Mouse (Mus musculus) cerebellum, adult 11-12 months (tissue): ENCODE results near the gene Pdzrn3.

Experiments
- DNase-seq: peaks from one replicate; pipeline ENCODE4 v3.0.0; 2022

Pdzrn3 gene

DNA sequence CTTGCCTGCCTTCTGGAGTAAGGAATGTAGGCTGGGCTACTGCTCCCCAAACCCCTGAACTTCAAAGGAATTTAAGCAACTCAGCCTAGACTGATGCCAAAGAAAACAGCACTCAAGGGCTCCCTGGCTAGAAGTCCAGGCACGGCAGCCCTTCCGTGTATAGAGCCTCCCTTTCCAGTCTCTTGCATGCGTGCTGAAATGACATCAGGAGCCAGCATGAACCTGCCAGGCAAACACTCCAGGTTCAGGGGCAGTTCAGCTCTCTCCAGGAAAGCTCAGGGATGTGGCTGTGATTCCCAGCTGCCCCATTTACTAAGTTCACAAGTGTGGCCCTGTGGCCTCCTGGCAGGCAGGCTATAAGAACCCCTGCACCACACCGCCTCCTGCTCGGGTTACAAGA, 126.5 kb downstream of the Pdzrn3 start:
- no peak for DNase-seq

DNA sequence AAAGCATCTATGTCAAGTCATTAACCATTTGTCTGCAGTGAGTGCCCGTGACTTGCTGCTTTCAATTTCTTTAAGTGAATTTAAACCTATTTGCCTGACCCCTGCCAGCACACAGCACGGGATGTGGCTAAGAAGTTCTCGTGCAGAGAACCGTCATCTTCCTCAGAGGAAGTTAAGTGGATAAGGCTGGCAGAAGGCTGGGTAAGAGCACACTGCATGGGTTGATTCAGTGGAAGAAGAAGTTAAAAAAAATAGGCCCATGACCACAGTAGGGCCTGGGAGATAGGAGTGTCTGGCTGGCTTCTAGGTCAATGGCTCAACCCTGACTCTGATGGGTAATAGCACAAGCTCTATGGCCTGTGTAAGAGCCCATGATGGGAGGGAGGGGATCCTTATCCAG, 131.6 kb downstream of the Pdzrn3 start:
- DNase-seq = no peak

DNA sequence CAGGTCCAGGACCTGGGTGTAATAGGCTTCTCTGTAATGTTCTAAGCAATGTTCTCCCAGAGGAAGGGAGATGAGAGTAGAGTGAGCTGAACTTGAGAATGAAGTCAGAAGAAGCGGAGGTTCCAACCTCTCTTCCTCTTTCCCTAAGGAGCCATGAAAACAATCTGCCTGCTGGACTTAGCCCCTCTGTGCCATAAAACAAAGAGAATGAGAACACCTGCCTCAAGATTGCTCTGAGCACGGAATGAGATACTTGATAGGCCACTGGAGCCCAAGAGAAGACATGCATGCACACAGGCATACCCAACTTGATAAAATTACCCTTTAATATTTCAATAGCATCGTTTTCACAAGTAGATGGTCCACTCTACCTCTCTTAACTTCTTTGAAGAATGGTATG, 133.3 kb downstream of the Pdzrn3 start:
- no peak for DNase-seq

DNA sequence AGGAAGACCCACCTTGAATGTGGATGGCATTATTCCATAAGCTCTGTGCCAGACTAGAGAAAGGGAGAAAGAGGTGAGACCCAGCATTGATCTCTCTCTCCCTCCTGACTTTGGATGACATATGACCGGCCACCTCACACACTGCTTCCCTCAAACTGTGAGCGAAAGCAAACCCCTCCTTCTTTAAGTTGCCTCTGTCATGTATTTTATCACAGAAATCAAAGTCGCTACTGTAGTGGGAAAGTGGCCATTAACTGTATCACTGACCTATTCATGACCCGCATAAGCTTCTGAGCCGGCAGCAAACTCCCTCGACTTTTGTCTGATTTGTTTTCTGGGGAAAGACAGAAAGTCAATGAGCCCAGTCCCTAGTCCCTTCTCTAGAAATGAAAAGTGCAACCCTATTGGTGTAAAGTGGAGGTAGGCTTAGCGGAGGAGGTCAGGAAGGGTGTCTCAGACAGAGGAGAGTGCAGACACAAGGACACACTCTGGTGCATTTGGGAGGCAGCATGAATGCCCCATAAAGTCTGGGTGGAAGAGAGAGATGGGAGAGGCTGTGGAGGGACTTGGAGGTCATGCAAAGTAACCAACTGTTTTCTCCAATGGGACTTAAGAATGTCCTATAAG, 134.4 kb downstream of the Pdzrn3 start:
- no peak for DNase-seq

DNA sequence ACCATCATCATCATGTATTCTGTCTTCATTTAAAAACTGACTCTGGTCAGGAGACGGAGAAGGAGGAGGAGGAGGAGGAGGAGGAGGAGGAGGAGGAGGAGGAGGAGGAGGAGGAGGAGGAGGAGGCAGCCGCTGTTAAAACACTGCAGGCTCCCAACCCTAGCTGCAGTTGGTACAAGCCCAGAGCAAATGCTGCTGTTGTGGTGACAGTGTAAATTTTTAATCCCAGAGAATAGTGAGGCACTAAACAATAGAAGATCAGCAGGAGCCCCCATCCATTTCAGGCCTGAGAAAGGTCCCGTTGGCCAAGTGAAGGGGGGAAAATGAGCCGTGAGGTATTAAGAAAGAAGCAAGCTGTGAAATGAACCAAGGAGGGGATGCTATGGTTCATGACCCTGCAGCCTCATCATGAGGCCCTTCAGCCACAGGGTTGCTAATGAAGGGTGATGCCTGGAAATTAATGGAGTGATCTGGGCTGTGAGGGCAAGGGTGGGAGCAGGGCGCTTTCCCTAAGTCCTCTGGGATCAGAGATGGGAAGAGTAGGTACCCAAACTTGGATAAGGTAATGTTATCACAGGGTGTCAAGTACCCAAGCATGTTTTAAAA, 141.0 kb downstream of the Pdzrn3 start:
- DNase-seq = no peak

DNA sequence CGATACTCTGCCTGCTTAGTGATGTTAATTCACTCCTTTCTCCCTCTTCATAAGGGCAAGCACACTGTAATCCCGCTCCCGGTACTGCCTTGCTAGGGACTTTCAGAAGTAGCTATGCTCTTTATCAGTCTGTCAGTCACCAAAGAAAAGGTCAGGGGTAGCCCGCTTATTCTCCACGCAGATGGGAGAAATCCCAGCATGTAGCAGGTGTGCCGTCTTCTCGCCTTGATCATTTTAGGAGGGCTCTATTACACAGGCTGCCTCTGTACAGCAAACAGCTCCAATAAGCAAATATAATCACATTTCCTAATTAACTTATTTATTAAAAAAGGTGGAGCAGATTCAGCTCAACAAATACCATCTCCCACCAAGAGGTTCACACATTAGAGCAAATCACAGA, 141.5 kb downstream of the Pdzrn3 start:
- no peak for DNase-seq

DNA sequence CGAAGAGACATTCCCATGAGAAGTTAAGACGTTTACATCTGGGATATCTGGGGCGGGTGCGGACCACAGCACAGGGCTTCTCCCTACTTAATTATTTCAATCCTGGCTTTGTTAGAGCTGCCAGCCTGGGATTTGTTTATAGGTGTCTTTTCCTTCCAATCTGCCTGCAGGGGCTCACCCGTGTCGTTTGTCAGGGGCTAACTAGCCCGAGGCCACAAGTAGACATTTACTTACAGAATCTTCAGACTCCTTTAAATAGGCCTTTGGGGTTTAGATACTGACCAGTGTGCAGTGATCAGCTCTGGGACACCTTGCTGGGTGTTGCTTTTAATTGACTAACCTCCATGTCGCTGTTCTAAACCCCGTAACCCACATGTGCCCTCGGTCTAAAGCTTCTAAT, 143.3 kb downstream of the Pdzrn3 start:
- no peak for DNase-seq

DNA sequence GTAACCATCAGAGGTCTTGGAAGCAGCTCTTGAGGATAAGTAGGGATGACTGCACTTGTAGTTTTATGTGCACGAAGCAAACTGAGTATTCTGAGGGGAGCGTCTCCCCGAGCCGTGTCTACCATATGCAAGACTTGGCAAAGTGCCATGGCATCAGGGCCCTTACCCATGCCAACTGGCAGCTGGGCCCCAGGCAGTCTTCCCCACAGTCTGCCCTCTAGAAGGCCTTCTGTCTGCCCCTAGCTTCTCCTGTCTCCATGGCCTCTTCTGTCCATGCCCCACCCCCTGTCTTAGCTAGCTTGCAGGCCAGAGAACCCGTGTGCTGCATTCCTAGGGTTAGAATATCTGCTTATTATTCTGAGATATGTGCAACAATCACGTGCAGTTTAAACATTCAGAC, 144.0 kb downstream of the Pdzrn3 start:
- DNase-seq = peak; percentile 13

DNA sequence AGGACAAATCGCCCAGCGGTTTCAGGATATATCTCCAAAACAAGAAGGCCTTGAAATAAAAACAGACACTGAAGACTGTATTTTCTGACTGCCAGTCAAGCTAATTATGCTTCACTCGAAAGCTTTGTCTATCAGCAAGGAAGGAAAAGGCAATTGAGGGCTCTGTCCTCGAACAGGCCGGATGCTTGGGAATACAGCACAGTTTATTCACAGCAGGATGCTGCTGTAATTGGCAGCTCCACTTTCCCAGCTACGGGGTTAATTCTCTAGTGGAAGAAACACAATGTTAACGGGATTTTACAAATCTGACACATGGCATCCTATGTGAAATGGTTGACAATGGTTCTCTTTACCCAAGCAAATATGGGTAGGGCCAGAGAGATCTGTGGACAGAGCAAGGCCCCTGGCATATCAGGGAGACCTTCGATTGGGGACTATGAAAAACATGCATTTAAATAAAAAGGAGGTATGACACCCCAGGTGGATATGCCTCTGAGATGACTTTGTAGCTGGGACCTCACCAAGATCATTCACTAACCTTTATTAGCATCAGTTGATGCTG, 150.3 kb downstream of the Pdzrn3 start:
- DNase-seq = no peak

DNA sequence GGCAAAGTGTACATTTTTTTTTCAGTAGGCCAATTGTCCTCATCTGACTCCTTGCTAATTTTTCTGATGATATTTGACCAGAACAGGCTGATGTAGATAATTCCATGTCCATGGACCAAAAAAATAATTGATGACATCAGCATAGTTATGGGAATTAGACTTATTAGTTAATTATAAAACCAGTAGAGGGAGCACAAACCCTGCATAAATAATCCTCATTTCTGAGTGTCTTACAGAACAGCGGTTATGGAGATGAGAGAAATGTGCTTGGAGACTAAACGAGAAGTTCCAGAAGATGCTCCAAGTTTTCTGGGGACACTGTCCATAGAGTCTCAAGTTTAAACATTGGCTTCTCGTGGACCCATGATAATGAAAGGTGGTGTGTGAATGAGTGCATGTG, 157.4 kb downstream of the Pdzrn3 start:
- DNase-seq = no peak

DNA sequence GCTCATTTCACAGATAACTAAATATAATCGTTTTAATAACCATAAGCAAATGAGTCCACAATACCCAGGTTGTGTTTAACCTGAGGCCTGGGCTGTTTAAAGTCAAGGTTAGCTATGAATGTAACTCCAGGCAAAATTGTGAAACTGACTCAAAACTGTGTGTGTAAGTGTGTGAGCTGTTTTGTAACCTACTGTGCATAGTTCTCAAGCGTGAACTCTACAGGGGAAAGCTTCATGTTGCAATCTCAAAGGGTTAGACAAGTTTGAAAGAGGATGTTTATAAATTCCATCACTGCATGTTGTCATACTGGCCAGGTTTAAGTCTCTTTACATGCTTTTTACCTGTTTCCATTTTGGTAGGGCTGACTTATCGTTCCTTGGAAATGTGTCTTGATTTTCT, 158.7 kb downstream of the Pdzrn3 start:
- no peak for DNase-seq

DNA sequence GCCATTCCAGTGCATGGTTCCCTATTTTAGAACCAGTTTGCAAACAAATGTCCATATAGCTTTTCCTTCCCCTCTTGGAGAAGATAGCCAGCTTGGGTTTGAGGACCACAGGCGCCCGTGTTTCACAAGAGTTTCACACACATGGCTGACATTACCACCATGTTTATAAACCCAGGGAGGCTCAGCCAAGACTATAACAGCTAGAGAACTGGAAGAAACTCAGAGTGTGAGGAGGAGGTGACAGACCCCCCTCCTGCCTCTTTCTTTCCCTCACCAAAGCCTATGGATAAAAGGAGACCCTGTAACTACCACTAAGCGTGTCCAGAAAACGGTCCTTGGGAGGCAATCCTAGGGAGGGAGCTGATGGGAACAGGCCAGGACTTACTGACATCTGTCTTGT, 159.5 kb downstream of the Pdzrn3 start:
- DNase-seq = no peak

DNA sequence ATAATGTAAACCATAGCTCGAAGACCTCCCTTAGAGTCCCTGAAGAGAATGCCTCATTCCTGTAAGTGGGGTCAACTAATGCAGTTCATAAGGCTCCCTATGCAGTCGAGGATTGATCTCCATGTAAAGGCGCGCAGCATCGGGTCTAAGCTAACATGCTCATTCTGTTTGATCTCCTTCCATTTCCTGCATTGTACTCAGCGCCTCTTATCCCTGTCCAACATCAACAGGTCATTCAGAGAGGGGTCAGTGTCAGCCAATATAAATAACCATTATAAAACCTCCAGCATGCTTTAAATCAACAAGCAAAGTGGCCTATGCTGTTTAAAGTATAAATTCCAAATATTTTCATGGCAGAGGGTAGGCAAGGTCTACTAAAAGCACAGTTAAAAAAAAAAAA, 159.9 kb downstream of the Pdzrn3 start:
- no peak for DNase-seq

DNA sequence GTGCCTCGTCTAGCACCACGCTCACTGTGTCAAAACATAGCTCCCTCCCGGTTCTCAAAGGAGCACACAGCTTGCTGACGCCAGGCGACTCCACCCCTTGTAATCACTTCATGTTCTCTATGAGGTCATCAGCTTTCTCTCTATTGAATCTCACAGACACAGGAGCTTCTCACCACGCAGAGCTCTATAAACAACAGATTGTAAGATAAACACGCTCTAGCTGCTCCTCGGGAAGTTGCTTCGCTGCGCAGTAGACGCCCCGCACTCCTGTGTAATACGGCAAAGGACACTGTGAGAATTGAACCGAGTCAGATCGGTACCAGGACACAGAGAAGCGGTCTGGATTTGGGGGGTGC, 162.3 kb downstream of the Pdzrn3 start:
- no peak for DNase-seq

DNA sequence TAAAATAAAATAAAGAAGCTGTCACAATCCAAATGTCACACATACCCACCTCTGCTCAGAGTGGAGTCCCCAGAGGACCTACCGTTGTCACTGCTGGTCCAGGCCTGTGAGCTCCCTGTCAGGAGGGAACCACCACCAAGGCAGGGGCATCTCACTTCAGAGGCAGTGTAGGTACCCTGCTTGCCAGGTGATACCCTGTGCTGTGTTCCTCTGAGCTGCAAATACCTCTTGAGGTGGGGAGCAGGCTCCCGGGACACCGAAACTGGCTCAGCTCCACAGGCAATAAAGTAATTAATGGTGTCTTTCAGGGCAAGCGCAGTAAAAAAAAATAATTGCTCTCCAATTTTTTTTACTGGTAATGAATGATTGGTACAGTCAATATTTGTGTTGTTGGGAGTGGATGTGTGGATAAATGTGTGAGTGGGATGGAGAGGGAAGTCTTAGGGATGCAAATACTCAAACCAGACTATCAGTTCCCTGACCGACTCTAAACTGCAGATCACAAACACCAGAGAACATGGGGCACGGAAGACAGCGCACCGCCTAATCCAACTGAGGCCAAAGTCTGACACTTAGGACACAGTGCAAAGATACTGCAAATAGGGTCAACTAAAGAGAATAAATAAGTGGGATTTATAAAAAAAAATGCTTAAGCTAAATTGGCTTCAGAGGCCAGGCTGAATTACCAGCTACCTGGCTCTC, 162.8 kb downstream of the Pdzrn3 start:
- DNase-seq = no peak

DNA sequence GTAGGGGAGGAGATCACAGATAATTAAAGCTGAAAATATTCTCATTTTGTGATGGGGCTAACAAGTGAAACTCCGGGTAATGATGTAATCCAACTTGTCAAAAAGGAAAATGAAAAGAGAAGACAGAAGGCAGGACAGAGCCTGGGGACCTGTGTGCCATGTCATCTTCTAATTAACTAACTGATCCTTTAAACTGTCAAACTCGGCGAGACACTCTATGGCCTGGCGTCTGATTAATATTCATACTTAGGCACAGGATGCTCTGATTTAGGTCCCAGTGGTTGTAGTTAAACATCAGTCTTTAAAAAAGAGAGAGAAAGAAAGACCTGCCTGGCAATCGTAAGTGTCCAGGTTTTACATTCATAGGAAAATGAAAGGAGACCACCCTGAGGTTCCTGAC, 164.6 kb downstream of the Pdzrn3 start:
- no peak for DNase-seq

DNA sequence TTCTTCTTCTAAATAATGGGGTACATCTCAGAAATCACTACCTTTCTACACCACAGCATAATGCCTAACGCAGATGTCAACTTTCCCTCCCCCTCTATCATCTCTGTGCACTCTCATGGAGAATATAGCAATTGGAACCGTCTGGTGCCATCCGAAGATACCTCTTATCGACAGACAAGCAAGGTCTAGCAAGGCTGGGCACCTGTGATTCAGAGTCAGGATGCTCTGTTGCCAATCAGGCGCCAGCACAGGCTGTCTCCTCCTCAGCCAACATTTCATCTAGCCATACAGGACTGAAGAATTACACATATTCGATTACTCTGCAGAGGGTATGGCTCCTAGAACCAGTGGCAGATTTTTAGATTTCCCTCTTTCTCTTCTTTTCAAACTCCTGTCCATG, 165.6 kb downstream of the Pdzrn3 start:
- no peak for DNase-seq

DNA sequence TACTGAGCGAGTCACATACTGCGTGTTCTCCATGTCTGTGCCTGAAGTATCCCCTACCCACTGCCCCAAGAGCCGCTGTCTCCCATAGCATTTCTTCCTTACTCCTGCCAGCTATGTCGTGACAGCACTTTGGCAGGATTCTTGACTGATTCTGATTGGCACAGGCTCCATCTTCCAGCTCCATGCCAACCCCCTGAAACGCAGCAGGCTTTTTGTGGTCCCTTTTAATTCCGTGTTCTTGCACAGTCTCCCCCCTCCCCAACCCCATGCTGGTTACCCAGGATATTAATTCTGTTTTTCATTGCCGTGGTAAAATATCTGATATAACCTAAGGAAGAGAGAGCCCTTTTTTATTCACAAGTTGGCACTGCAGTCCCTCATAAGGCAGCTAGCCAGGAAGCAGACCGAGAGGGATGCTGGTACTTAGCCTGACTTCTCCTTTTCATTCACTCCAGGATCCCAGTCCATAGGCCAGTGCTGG, 166.3 kb downstream of the Pdzrn3 start:
- DNase-seq = peak; percentile 4

DNA sequence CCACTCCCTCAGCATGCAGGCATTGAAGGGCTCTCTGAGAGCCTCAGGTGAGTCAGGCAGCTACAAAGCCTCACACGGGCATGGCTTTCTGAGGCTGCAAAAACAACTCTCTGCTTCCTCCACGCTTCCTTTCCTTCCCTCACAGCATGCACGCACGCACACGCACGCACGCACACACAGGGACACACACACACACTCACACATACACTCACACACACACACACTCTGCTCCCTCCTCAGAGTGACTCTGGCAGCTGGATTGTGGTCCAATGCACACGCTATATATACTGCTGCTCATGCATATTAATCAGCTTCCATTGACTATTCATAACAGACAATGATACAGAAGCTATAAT, 178.8 kb downstream of the Pdzrn3 start:
- DNase-seq = no peak

DNA sequence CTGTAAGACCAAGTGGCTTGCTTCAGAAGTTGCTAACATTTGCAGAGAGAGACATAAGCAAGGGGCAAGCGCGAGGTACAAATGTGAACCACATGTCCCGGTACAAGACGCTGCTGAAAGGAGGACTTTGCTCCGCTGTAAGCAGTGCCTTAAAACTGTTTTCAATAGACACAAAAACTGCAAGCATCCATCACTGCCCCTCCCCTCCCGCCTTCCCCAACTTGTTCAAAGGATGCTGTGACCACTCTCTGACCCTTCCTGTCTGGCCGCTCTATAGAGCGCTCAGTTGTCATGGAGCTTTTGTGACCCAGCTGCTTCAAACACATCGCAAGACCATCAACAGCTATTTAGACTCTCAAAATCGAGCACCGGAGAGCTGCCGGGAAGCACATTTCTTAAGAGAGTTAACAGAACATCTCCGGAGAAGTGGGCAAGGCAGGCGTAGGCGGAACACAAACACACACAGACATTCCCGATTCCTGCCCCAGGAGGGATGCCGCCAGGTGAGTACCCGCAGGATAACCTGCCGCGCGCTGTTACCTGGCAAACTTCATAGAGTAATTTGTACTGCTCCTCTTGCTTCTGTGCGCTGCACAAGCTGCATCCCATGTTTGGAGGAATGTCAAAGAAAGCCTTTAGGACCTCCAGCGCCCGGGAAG, 179.3 kb downstream of the Pdzrn3 start:
- no peak for DNase-seq

DNA sequence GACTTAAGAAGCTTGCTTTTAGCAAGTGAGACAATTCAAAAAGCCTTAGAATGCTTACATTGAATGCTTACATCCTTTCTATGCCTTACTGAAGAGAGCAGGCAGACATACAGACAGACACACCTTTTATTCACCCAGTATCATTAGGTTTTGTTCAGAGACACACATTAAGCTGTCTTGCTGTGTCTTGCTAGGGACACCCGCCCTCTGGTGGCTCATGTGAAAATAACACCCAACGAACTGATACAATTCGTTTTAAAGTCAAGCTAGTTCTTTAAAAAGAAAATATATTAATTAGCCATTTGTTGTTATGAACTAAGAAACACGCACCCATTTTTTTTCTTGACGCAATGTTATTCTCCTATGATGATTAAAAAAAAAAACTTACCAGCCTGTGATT, 180.1 kb downstream of the Pdzrn3 start:
- DNase-seq = peak; percentile 14

DNA sequence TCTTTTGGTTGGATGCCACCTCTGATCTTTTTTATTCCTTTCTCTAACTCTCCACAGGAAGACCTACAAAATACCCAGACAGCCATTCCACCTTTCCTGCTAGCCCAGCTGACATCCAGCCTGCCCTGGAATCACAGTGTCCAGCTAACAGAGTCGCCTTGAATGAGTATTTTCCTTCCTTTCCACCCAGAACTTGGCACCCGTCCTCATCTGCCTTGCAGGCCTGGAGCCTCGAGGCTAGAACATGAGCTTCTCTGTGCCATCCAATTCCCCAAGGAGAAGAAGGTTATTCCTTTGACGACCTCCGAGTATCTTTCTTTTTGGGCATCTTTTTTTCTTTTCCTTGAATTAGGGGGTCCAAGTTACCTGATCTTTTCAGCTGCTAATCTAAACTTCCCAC, 181.8 kb downstream of the Pdzrn3 start:
- DNase-seq = no peak

DNA sequence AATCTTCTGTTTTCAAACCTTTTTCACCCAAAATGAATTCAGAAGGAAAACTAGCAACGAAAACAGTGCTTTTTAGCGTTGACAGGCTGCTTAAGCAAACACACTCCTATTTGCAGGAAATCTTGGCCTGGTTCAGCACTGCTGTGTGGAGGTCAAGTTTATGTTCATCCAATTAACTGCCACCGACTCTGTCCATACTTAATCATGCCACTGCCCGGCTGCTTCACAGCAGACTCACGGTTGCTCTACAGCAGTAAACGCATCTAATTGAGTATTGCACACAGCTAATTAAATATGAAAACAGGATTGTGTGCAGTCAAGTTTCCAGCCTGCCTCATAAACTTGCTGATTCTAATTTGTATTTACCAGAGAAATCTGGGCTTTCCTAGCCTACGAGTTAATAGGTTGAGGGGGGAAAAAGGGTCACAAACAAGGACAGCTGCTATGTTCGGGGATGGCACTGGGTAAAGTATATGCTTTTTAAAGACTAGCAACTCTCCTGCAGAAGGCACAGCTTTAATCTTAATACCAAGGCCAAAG, 183.2 kb downstream of the Pdzrn3 start:
- no peak for DNase-seq

DNA sequence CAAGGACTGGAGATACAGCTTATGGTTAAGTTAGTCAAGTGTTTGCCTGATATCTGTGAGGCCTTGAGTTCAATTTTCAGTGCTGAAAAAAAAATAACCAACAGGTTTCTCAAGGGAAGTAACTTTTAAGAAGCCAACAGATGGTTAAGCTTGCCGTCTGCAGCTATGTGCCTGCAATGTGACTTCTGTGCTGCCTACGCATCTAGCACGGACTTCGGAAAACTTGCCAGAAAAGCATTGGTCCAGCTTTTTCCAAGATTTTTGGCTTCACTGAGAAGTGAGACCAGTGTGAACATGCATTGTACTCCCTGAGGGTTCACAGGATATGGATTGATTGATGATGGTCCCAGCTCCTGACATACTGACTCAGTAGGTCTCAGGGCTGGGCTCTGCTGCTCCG, 186.1 kb downstream of the Pdzrn3 start:
- DNase-seq = no peak
